Mouse (Mus musculus): Measurements from ENCODE around the gene Atp1a2. TPM values are rescaled to one million over a fixed set of nuclear protein-coding genes. Genes with fewer than 3 reads are reported as not detected.
"Not testable (repeated sequence)": the region's sequence is repeated elsewhere in the genome, so short reads cannot be mapped to it uniquely, and the experiment has no call there.

Atp1a2 gene
- polyA plus RNA-seq, 1 experiment: 82.9 TPM

DNA sequence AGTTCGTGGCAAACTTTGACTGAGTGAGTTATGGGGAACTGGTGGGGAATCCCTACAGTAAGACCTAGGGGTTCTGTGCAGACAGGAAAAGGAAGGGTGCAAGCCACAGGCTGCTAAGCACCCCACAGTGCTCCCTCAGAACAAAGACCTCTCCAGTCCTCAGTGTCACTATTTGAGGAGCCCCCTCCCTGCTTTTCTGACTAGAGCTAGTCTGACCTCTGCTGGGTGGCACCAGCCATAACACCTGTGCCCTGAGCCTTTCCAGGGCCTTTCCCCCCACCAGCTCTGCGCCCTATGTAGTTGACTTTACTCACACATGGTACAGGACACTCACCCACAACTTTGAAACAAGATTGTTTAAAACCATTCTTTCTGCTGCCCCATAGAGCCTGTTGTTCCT, 50.2 kb downstream of the Atp1a2 start:
- TF ChIP-seq POLR2A (IDR thresholded peaks at IDR 0.05; ENCODE audit: borderline replicate concordance, extremely low read depth, insufficient read depth, insufficient read length, poor library complexity, severe bottlenecking): no peak
- TF ChIP-seq CTCF (IDR thresholded peaks at IDR 0.05; ENCODE audit: borderline replicate concordance, extremely low read depth, insufficient read depth, insufficient read length): peak; percentile 68
- peak; percentile 64 for DNase-seq (ENCODE audit: low read depth)

DNA sequence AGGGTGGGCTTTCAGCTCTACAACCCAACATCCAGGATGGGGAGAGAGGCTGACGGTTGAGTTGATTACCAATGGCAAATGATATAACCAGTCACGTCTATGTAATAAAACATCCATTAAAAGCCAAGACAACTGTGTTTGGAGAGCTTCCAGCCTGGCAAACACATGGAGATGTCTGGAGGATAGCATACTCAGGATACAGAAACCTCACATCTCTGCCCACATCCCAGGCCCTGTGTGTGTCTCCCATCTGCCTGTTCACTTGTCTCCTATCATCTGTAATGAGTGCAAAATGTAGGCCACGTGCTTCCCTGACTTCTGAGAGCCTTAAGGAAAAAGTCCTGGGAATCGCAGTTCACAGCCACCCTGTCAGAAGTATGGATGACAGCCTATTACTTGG, 50.6 kb downstream of the Atp1a2 start:
- DNase-seq (ENCODE audit: low read depth): no peak
- TF ChIP-seq CTCF (IDR thresholded peaks at IDR 0.05; ENCODE audit: borderline replicate concordance, extremely low read depth, insufficient read depth, insufficient read length) (no peak), POLR2A (IDR thresholded peaks at IDR 0.05; ENCODE audit: borderline replicate concordance, extremely low read depth, insufficient read depth, insufficient read length, poor library complexity, severe bottlenecking) (no peak)

DNA sequence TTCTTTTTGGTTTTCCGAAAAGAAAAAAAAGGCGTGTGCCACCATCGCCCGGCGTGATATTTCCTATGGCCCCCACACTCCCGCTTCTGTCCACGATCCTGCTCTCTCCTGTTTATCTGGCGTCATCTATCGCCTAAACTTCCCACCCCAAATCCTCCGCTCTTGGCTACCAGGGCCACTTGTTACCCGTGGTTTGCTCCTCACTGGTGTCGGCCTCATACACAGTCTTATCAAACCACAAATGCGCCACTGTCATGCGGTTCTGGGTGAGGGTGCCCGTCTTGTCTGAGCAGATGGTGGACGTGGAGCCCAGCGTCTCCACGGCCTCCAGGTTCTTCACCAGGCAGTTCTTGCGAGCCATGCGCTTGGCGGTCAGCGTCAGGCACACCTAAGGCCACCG, 53.2 kb downstream of the Atp1a2 start:
- not testable (repeated sequence) for DNase-seq (ENCODE audit: low read depth)

DNA sequence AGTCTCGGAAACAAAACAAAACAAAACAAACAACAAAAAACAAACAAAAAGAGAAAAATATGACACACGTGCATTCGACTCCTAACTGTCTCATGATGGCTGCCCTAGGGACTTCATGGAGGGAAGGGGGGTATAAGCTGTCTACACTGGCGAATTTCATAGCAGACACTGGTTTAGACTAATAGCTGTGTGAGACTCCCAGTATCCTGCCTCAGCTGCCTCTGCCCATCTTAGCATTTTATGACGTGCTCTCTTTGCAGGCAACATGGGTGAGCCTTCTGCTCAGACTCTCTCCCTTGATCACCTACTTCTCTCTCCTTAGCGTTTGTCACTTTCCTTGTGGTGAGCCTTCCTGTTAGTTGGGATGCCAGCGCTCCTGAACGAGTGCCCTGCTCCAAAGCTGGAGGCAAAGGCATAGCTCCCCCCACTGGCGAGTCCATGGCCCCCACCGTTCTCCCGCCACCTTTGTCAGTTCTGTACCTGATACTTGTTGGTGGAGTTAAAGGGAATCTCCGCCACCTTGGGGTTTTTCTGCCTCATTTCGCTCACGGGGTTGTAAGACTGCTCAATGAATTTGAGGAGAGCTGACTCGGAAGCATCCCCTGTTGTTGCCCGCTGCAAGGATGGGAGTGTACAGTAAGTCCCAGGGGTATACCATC, 54.2 kb downstream of the Atp1a2 start:
- DNase-seq (ENCODE audit: low read depth): peak; percentile 51
- TF ChIP-seq POLR2A (IDR thresholded peaks at IDR 0.05; ENCODE audit: borderline replicate concordance, extremely low read depth, insufficient read depth, insufficient read length, poor library complexity, severe bottlenecking) (no peak), CTCF (IDR thresholded peaks at IDR 0.05; ENCODE audit: borderline replicate concordance, extremely low read depth, insufficient read depth, insufficient read length) (peak; percentile 19; the same call in 1 of the 2 replicates)

DNA sequence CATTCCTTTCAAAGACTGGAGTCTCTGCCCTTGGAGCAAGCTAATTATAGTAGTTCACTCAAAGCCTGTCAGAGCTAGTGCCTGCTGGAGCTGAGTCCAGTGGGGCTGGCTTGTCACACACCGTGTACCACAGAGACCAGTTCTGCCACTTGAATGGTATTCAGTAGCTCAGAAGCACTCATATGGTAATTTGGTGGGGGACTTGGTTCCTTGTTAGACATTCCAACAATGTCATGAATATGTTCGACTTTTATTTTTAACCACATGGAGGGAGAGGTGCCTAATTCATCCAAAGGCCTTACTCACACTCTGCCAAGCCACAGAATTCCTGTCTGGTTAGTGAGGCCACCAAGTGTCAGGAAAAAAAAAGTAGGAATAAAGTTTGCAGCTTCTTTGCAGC, 55.5 kb downstream of the Atp1a2 start:
- peak; percentile 94 for DNase-seq (ENCODE audit: low read depth)
- TF ChIP-seq CTCF (IDR thresholded peaks at IDR 0.05; ENCODE audit: borderline replicate concordance, extremely low read depth, insufficient read depth, insufficient read length): no peak
- no peak for TF ChIP-seq POLR2A (IDR thresholded peaks at IDR 0.05; ENCODE audit: borderline replicate concordance, extremely low read depth, insufficient read depth, insufficient read length, poor library complexity, severe bottlenecking)

DNA sequence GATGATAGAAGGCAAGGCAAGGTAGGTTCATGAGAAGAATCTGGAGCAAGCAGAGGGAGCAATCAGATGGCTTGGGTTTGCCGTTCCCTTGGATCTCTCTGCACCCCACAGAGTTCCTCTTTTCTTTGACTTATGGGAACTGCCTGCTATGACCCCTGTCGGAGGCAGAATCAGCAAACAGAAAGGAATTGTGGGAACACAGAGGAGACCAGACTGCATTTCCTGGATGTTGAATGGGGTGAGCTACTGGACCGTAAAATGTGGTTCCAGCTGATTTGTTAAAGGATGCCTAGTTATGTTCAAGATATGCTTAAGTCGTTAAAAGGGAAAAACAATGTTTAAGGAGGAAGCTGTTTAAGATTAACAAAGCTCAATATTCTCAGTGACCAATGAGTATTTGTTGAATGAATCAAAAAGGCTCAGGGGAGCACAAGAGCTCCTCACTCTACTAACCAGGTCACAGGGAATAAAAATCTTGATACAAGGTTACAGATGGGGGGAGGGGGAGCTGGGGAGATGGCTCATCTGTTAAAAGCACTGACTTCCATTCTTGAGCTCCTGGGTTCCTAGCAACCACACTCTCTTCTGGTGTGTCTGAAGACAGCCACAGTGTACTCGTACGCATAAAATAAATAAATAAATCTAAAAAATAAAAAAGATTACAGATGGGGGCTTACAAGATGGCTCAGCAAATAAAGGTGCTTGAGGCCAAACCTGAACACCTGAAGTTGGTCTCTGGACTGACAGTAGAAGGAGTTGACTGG, 56.7 kb downstream of the Atp1a2 start:
- no peak for TF ChIP-seq CTCF (IDR thresholded peaks at IDR 0.05; ENCODE audit: borderline replicate concordance, extremely low read depth, insufficient read depth, insufficient read length)
- TF ChIP-seq POLR2A (IDR thresholded peaks at IDR 0.05; ENCODE audit: borderline replicate concordance, extremely low read depth, insufficient read depth, insufficient read length, poor library complexity, severe bottlenecking): no peak

DNA sequence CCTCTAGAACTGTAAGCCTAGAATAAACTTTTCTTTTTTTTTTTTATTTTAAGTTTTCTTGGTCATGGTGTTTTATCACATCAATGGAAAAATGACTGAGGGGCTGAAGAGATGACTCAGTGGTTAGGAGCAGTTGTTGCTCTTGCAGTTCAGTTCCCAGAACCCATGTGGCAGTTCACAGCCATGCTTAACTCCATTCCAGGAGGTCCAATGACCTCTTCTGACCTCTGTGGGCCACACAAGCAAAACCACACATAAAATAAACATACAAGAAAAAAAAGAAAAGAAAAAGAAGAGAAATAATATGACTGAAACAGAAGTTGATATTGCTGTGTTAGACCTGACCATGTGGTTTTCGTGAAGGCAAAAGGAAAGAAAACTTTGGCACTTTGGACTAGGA, 68.6 kb downstream of the Atp1a2 start:
- DNase-seq (ENCODE audit: low read depth): no peak
- no peak for TF ChIP-seq POLR2A (IDR thresholded peaks at IDR 0.05; ENCODE audit: borderline replicate concordance, extremely low read depth, insufficient read depth, insufficient read length, poor library complexity, severe bottlenecking)
- no peak for TF ChIP-seq CTCF (IDR thresholded peaks at IDR 0.05; ENCODE audit: borderline replicate concordance, extremely low read depth, insufficient read depth, insufficient read length)

More for the DNA sequence above, 56.7 kb downstream of the Atp1a2 start:
- DNase-seq (ENCODE audit: low read depth): no peak

DNA sequence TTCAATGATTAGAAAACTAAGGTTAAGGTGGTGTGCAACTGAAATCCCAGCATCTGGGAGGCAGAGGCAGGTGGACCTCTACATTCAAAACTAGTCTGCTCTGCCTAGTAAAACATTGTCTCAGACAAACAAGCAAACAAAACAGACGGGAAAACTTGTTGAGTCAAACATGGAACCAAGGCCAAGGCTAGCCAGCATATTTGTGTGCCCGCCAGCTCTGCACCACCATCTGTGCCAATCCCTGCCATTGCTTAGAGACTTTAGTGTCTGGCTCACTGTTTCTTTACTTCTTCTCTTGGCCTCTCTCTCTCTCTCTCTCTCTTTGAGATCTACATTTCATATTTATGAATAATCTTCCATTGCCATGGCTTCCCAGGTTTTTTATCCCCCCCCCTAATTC, 69.7 kb downstream of the Atp1a2 start:
- DNase-seq (ENCODE audit: low read depth): peak; percentile 50
- TF ChIP-seq POLR2A (IDR thresholded peaks at IDR 0.05; ENCODE audit: borderline replicate concordance, extremely low read depth, insufficient read depth, insufficient read length, poor library complexity, severe bottlenecking): no peak
- no peak for TF ChIP-seq CTCF (IDR thresholded peaks at IDR 0.05; ENCODE audit: borderline replicate concordance, extremely low read depth, insufficient read depth, insufficient read length)

Other genes starting within 250 kb of the Atp1a2 start
- gene Nhlh1, start 240.5 kb downstream of the Atp1a2 start, polyA plus RNA-seq (2012; rRNA removed): 14.8 and 19.3 TPM in 2 replicates
- 79.5 and 135 TPM in 2 replicates for gene Copa, start 215.5 kb downstream of the Atp1a2 start, polyA plus RNA-seq (2012; rRNA removed)
- gene Ncstn, start 215.3 kb downstream of the Atp1a2 start, polyA plus RNA-seq (2012; rRNA removed): 136 and 139 TPM in 2 replicates
- gene Pex19, start 171.3 kb downstream of the Atp1a2 start, polyA plus RNA-seq (2012; rRNA removed): 105 and 106 TPM in 2 replicates
- 76.6 and 84.5 TPM in 2 replicates for gene Dcaf8, start 150.0 kb downstream of the Atp1a2 start, polyA plus RNA-seq (2012; rRNA removed)
- gene Pea15a, start 91.3 kb downstream of the Atp1a2 start, polyA plus RNA-seq (2012; rRNA removed): 308 and 321 TPM in 2 replicates
- 2.6 and 3.9 TPM in 2 replicates for gene Casq1, start 78.2 kb downstream of the Atp1a2 start, polyA plus RNA-seq (2012; rRNA removed)
- 0.05 and 0.08 TPM in 2 replicates for gene Atp1a4, start 39.6 kb downstream of the Atp1a2 start, polyA plus RNA-seq (2012; rRNA removed)
- 110 and 207 TPM in 2 replicates for gene Igsf8, start 36.4 kb downstream of the Atp1a2 start, polyA plus RNA-seq (2012; rRNA removed)
- gene Kcnj9, start 31.3 kb upstream of the Atp1a2 start, polyA plus RNA-seq (2012; rRNA removed): 6.9 and 8.0 TPM in 2 replicates
- 3.2 and 5.9 TPM in 2 replicates for gene Kcnj10, start 43.1 kb upstream of the Atp1a2 start, polyA plus RNA-seq (2012; rRNA removed)
- 9.4 and 9.8 TPM in 2 replicates for gene Pigm, start 78.5 kb upstream of the Atp1a2 start, polyA plus RNA-seq (2012; rRNA removed)
- gene Slamf9, start 177.3 kb upstream of the Atp1a2 start, polyA plus RNA-seq (2012; rRNA removed): 0.16 and 0.18 TPM in 2 replicates
- 129 and 161 TPM in 2 replicates for gene Igsf9, start 183.7 kb upstream of the Atp1a2 start, polyA plus RNA-seq (2012; rRNA removed)
- gene Tagln2, start 202.0 kb upstream of the Atp1a2 start, polyA plus RNA-seq (2012; rRNA removed): 37.3 and 44.7 TPM in 2 replicates
- gene Cfap45, start 222.7 kb upstream of the Atp1a2 start, polyA plus RNA-seq (2012; rRNA removed): 1.8 and 2.8 TPM in 2 replicates

Data from brain, embryonic 14.5 days (tissue).